ENCODE assay signal across 27 mouse cellular contexts in genomic region chr3:81367918-81368317, GRCm38 (mm10).
A peak's percentile ranks its signal among the peaks of the same experiment; 100 is the strongest.
DNase-seq lines count a peak whose midpoint lies in the region; ATAC-seq and TF ChIP-seq lines count a peak whose summit lies in the region.
"Had no signal": no experiment of that assay in that cellular context is flagged by ENCODE, and none has a peak within 500 bp of the region (broad histone marks: within the 10 kb centered on the region; RNA-seq: fewer than 3 reads in every experiment).

No protein-coding gene starts in this region.

- CTCF ChIA-PET in Patski (lab: Charles Lee) = interaction anchor here (0.6 to 2.4 kb wide), 9 partner anchors 8 to 348 kb away, joined by 3 to 9 read pairs (median 4); no protein-coding TSS in a partner anchor

- no peak for TF ChIP-seq CTCF in forebrain, postnatal 0 days (IDR thresholded peaks at IDR 0.05; ENCODE audit: low read depth)
- no peak for TF ChIP-seq CTCF in Patski (IDR thresholded peaks at IDR 0.05)
- no peak for TF ChIP-seq CTCF in embryonic fibroblast, embryonic 13.5 days (IDR thresholded peaks at IDR 0.05; ENCODE audit: borderline replicate concordance, insufficient read depth, low read length)

- no peak overlapping the region for H3K4me3 ChIP-seq in forebrain, postnatal 0 days (ENCODE audit: low read depth, low read length)
- H3K4me3 ChIP-seq in forebrain, embryonic 10.5 days = no peak overlapping the region
- no peak overlapping the region for H3K4me3 ChIP-seq in embryonic fibroblast, embryonic 13.5 days (ENCODE audit: insufficient read depth, low read length)
- H3K4me3 ChIP-seq: heart, embryonic 13.5 days; hindbrain, embryonic 12.5 days; left cerebral cortex, adult 2 months; liver, embryonic 13.5 days; megakaryocyte, embryonic 14.5 days; midbrain, embryonic 13.5 days; stomach, embryonic 15.5 days had no signal

- H3K27ac ChIP-seq in forebrain, postnatal 0 days (ENCODE audit: low read depth, low read length) = no peak overlapping the region
- H3K27ac ChIP-seq in forebrain, embryonic 10.5 days = no peak overlapping the region
- H3K27ac ChIP-seq in embryonic fibroblast, embryonic 13.5 days (ENCODE audit: insufficient read depth, low read length) = peak overlapping the region; percentile 85
- H3K27ac ChIP-seq: heart, embryonic 13.5 days; hindbrain, embryonic 12.5 days; kidney, postnatal 0 days; left cerebral cortex, adult 2 months; liver, embryonic 13.5 days; midbrain, embryonic 13.5 days; stomach, embryonic 15.5 days had no signal

- no peak for TF ChIP-seq POLR2A in embryonic fibroblast, embryonic 13.5 days (IDR thresholded peaks at IDR 0.05; ENCODE audit: low read depth, low read length)

- DNase-seq in forebrain, postnatal 0 days = peak; percentile 6
- no peak for DNase-seq in forebrain, embryonic 10.5 days (ENCODE audit: extremely low spot score, low spot score)
- DNase-seq in 3T3-L1 (ENCODE audit: low read depth, low spot score) (peak; percentile 98), Patski (ENCODE audit: low read depth, low spot score) (peak; percentile 95)
- DNase-seq in thymus, postnatal 14 days = no peak
- no peak for DNase-seq in kidney, postnatal 10 days
- DNase-seq in thymus, postnatal 10 days (ENCODE audit: low spot score in 2 of 2) = no peak
- DNase-seq: adrenal gland, postnatal 36 days; cerebellum, adult 11-12 months; cerebellum, postnatal 14 days; gastrocnemius, postnatal 10 days; heart, adult 18-20 months; heart, postnatal 14 days; kidney, adult 11 months; liver, embryonic 13.5 days; lung, embryonic 14.5 days; lung, postnatal 36 days; retina, postnatal 1 day had no signal

- H3K4me2 ChIP-seq in forebrain, postnatal 0 days (ENCODE audit: low read depth) = no peak overlapping the region
- H3K4me2 ChIP-seq: heart, embryonic 13.5 days; hindbrain, embryonic 12.5 days; liver, embryonic 13.5 days; lung, embryonic 14.5 days; midbrain, embryonic 13.5 days; stomach, embryonic 15.5 days had no signal

- in situ Hi-C loops in Patski (cut with MboI; ENCODE audit: low pct_unique_long_range_greater_than_20kb) = loop anchor here (5.0 kb wide), 1 partner anchor 331 kb away; the partner anchor contains the start of gene Pdgfc

- no peaks in the 10 kb centered on the region for H3K9me3 ChIP-seq in forebrain, postnatal 0 days (ENCODE audit: low read length)
- no peaks in the 10 kb centered on the region for H3K9me3 ChIP-seq in forebrain, embryonic 10.5 days
- H3K9me3 ChIP-seq: heart, embryonic 13.5 days; hindbrain, embryonic 12.5 days; liver, embryonic 13.5 days; megakaryocyte, embryonic 14.5 days; midbrain, embryonic 13.5 days; stomach, embryonic 15.5 days had no signal

- H3K4me1 ChIP-seq in forebrain, postnatal 0 days (ENCODE audit: insufficient read depth) = no peaks in the 10 kb centered on the region
- no peaks in the 10 kb centered on the region for H3K4me1 ChIP-seq in forebrain, embryonic 10.5 days
- peaks cover 6% of the 10 kb centered on the region for H3K4me1 ChIP-seq in embryonic fibroblast, embryonic 13.5 days (ENCODE audit: control insufficient read depth, insufficient read depth, low read length)
- H3K4me1 ChIP-seq: heart, embryonic 13.5 days; hindbrain, embryonic 12.5 days; liver, embryonic 13.5 days; megakaryocyte, embryonic 14.5 days; midbrain, embryonic 13.5 days; stomach, embryonic 15.5 days had no signal

- POLR2A ChIA-PET in Patski (lab: Charles Lee) = interaction anchor here (0.5 to 0.7 kb wide), 2 partner anchors 231 to 265 kb away, joined by 3 read pairs; no protein-coding TSS in a partner anchor

- WGBS in forebrain, postnatal 0 days = 71% methylated on average over 2 of the region's 2 CpGs
- WGBS in forebrain, embryonic 10.5 days = 89% methylated on average over 2 of the region's 2 CpGs

- peak; percentile 34; the same call in 1 of the 2 replicates for ATAC-seq in forebrain, postnatal 0 days
- ATAC-seq in Patski = peak; percentile 100
- ATAC-seq: forebrain, embryonic 14.5 days; midbrain, embryonic 13.5 days had no signal

- no peak overlapping the region for H3K9ac ChIP-seq in forebrain, postnatal 0 days
- H3K9ac ChIP-seq: heart, embryonic 13.5 days; hindbrain, embryonic 12.5 days; liver, embryonic 13.5 days; lung, embryonic 14.5 days; midbrain, embryonic 13.5 days; stomach, embryonic 15.5 days had no signal

- H3K36me3 ChIP-seq in forebrain, postnatal 0 days (ENCODE audit: insufficient read depth) = no peaks in the 10 kb centered on the region
- no peaks in the 10 kb centered on the region for H3K36me3 ChIP-seq in forebrain, embryonic 10.5 days (replicated peaks)
- H3K36me3 ChIP-seq: heart, embryonic 13.5 days; hindbrain, embryonic 12.5 days; liver, embryonic 13.5 days; midbrain, embryonic 13.5 days; stomach, embryonic 15.5 days had no signal

- no peaks in the 10 kb centered on the region for H3K27me3 ChIP-seq in forebrain, postnatal 0 days (ENCODE audit: insufficient read depth, low read length)
- no peaks in the 10 kb centered on the region for H3K27me3 ChIP-seq in forebrain, embryonic 10.5 days (ENCODE audit: poor library complexity, severe bottlenecking)
- H3K27me3 ChIP-seq in Patski = no peaks in the 10 kb centered on the region
- H3K27me3 ChIP-seq: heart, embryonic 13.5 days; hindbrain, embryonic 12.5 days; liver, embryonic 13.5 days; megakaryocyte, embryonic 14.5 days; midbrain, embryonic 13.5 days; stomach, embryonic 15.5 days had no signal

Comparison
In these comparisons a context has a peak if more than half of its experiments do, and no peak if none do; other contexts are left out.
1. DNase-seq: peak in forebrain, postnatal 0 days (single experiment), 3T3-L1 (single experiment) and Patski (single experiment); none in forebrain, embryonic 10.5 days (single experiment), thymus, postnatal 14 days (single experiment), kidney, postnatal 10 days (single experiment) and thymus, postnatal 10 days (0 of 2).